In genomic region chr11:69171626-69172025, GRCm38 (mm10) we compare ENCODE assay signal across 7 mouse cellular contexts. TPM values are rescaled to one million over a fixed set of nuclear protein-coding genes. Genes with fewer than 3 reads are reported as not detected.
DNase-seq lines count a peak whose midpoint lies in the region; ATAC-seq and TF ChIP-seq lines count a peak whose summit lies in the region.

No protein-coding gene starts in this region.

- no peak overlapping the region for H3K4me3 ChIP-seq in midbrain, embryonic 10.5 days
- no peak overlapping the region for H3K4me3 ChIP-seq in midbrain, embryonic 15.5 days
- no peak overlapping the region for H3K4me3 ChIP-seq in small intestine, adult 2 months (ENCODE audit: low read depth, low read length)

- peak; percentile 77; the same call in 1 of the 2 replicates for TF ChIP-seq CTCF in small intestine, adult 2 months (IDR thresholded peaks at IDR 0.05; ENCODE audit: extremely low read depth, insufficient read length, insufficient replicate concordance, low read depth, low read length)

- peak; percentile 45 for DNase-seq in midbrain, embryonic 10.5 days (ENCODE audit: low spot score)
- DNase-seq in ZHBTc4 (ENCODE audit: low read depth, low spot score) = peak; percentile 64
- DNase-seq in cerebellum, postnatal 14 days = peak; percentile 78 to 84
- DNase-seq in heart, adult 9 months (ENCODE audit: low spot score in 2 of 2) = peak; percentile 85 to 87
- peak; percentile 57 to 62 for DNase-seq in lung, adult 18-20 months

- 27% methylated on average over 7 of the region's 7 CpGs for WGBS in midbrain, embryonic 10.5 days
- whole genome bisulfite sequencing in midbrain, embryonic 15.5 days = 24% methylated on average over 7 of the region's 7 CpGs
- WGBS in small intestine, adult 2 months = 27% methylated on average over 7 of the region's 7 CpGs

- H3K4me1 ChIP-seq in midbrain, embryonic 10.5 days = no peaks in the 10 kb centered on the region
- no peaks in the 10 kb centered on the region for H3K4me1 ChIP-seq in midbrain, embryonic 15.5 days
- H3K4me1 ChIP-seq in small intestine, adult 2 months (ENCODE audit: control insufficient read depth, insufficient read depth, insufficient read length, low read length) = no peaks in the 10 kb centered on the region

- TF ChIP-seq POLR2A in small intestine, adult 2 months (IDR thresholded peaks at IDR 0.05; ENCODE audit: low read depth, low read length) = no peak

- no peaks in the 10 kb centered on the region for H3K27me3 ChIP-seq in midbrain, embryonic 10.5 days (ENCODE audit: low read depth, poor library complexity, severe bottlenecking)
- no peaks in the 10 kb centered on the region for H3K27me3 ChIP-seq in midbrain, embryonic 15.5 days (replicated peaks)
- H3K27me3 ChIP-seq in small intestine, adult 2 months (ENCODE audit: control insufficient read depth, insufficient read depth, low read length) = no peaks in the 10 kb centered on the region

- no peak for ATAC-seq in midbrain, embryonic 15.5 days (replicated peaks)

- H3K27ac ChIP-seq in midbrain, embryonic 10.5 days (replicated peaks) = no peak overlapping the region
- H3K27ac ChIP-seq in midbrain, embryonic 15.5 days = no peak overlapping the region
- no peak overlapping the region for H3K27ac ChIP-seq in small intestine, adult 2 months (ENCODE audit: insufficient read depth, low read depth, low read length)

- no peak overlapping the region for H3K9ac ChIP-seq in midbrain, embryonic 15.5 days

- no peak overlapping the region for H3K4me2 ChIP-seq in midbrain, embryonic 15.5 days

- no peaks in the 10 kb centered on the region for H3K9me3 ChIP-seq in midbrain, embryonic 10.5 days (replicated peaks)
- H3K9me3 ChIP-seq in midbrain, embryonic 15.5 days = no peaks in the 10 kb centered on the region

- H3K36me3 ChIP-seq in midbrain, embryonic 10.5 days = no peaks in the 10 kb centered on the region
- H3K36me3 ChIP-seq in midbrain, embryonic 15.5 days (replicated peaks) = no peaks in the 10 kb centered on the region
- H3K36me3 ChIP-seq in small intestine, adult 2 months (ENCODE audit: control insufficient read depth, insufficient read depth, low read length) = no peaks in the 10 kb centered on the region

RNA-seq across cellular contexts. Expression of gene Alox12b, which starts 14.8 kb away (rescaled TPM):
- not detected in 2 replicates for polyA plus RNA-seq in midbrain, embryonic 10.5 days (2016; fragmentation: Nextera tagmentation; extraction: Ambion mirVana)
- polyA plus RNA-seq in midbrain, embryonic 15.5 days (2015; fragmentation: Nextera tagmentation; extraction: Ambion mirVana) = 0.28 and 0.41 TPM in 2 replicates
- polyA plus RNA-seq in small intestine, adult 2 months (2012; rRNA removed) = not detected in 2 replicates

RNA-seq across cellular contexts. Expression of gene Alox8, which starts 26.0 kb away (rescaled TPM):
- polyA plus RNA-seq in midbrain, embryonic 10.5 days (2016; fragmentation: Nextera tagmentation; extraction: Ambion mirVana) = 0.04 and 0.06 TPM in 2 replicates
- polyA plus RNA-seq in midbrain, embryonic 15.5 days (2015; fragmentation: Nextera tagmentation; extraction: Ambion mirVana) = 0.25 and 0.87 TPM in 2 replicates
- 0.15 TPM in 1 of 2 replicates, not detected in the other for polyA plus RNA-seq in small intestine, adult 2 months (2012; rRNA removed)

RNA-seq across cellular contexts. Expression of gene Aloxe3, which starts 45.9 kb away (rescaled TPM):
- 0.17 and 0.25 TPM in 2 replicates for polyA plus RNA-seq in midbrain, embryonic 10.5 days (2016; fragmentation: Nextera tagmentation; extraction: Ambion mirVana)
- polyA plus RNA-seq in midbrain, embryonic 15.5 days (2015; fragmentation: Nextera tagmentation; extraction: Ambion mirVana) = 6.3 and 8.0 TPM in 2 replicates
- 0.13 and 1.2 TPM in 2 replicates for polyA plus RNA-seq in small intestine, adult 2 months (2012; rRNA removed)

RNA-seq across cellular contexts. Expression of gene 9130213A22Rik, which starts 49.2 kb away (rescaled TPM):
- 0.07 and 0.14 TPM in 2 replicates for polyA plus RNA-seq in midbrain, embryonic 10.5 days (2016; fragmentation: Nextera tagmentation; extraction: Ambion mirVana)
- polyA plus RNA-seq in midbrain, embryonic 15.5 days (2015; fragmentation: Nextera tagmentation; extraction: Ambion mirVana) = 0.24 and 0.27 TPM in 2 replicates
- polyA plus RNA-seq in small intestine, adult 2 months (2012; rRNA removed) = 0.29 and 0.38 TPM in 2 replicates

RNA-seq across cellular contexts. Expression of gene Hes7, which starts 51.4 kb away (rescaled TPM):
- polyA plus RNA-seq in midbrain, embryonic 10.5 days (2016; fragmentation: Nextera tagmentation; extraction: Ambion mirVana) = 0.07 and 0.09 TPM in 2 replicates
- 0.86 and 0.89 TPM in 2 replicates for polyA plus RNA-seq in midbrain, embryonic 15.5 days (2015; fragmentation: Nextera tagmentation; extraction: Ambion mirVana)
- 1.1 and 1.7 TPM in 2 replicates for polyA plus RNA-seq in small intestine, adult 2 months (2012; rRNA removed)
